Mouse (Mus musculus) myocyte (in vitro differentiated cells): ENCODE data around the gene Slc16a10. TPM values are rescaled to one million over a fixed set of nuclear protein-coding genes. Genes with fewer than 3 reads are reported as not detected.

Source experiments
- H3K27me3 ChIP-seq: one replicate; pipeline ENCODE4 v1.6.1; 2011; ENCODE audit not compliant: control insufficient read depth, insufficient read depth, insufficient read length
- H3K36me3 ChIP-seq: one replicate; pipeline ENCODE4 v1.6.1; 2011; ENCODE audit not compliant: control insufficient read depth, insufficient read depth
- H3K4me2 ChIP-seq: one replicate; pipeline ENCODE4 v1.6.1; 2011; ENCODE audit warnings: low read depth, control low read depth
- H3K4me3 ChIP-seq: one replicate; pipeline ENCODE4 v1.5.1; 2011; ENCODE audit warnings: mild to moderate bottlenecking, control low read depth, moderate library complexity
- H3K79me2 ChIP-seq: one replicate; pipeline ENCODE4 v1.6.1; 2011; ENCODE audit not compliant: control insufficient read depth, insufficient read depth
- H3ac ChIP-seq: one replicate; pipeline ENCODE4 v1.6.1; 2011; ENCODE audit not compliant: control insufficient read depth, insufficient read length
- CEBPB ChIP-seq: IDR thresholded peaks from 2 replicates; pipeline ENCODE4 v1.6.1; 2011; ENCODE audit warnings: mild to moderate bottlenecking, moderate library complexity; ENCODE audit not compliant: poor library complexity, insufficient read depth, severe bottlenecking
- MAX ChIP-seq: IDR thresholded peaks from one replicate; pipeline ENCODE4 v1.6.1; 2011; ENCODE audit warnings: low read depth, mild to moderate bottlenecking, control low read depth
- MYOD1 ChIP-seq, 3 experiments: IDR thresholded peaks; one replicate each; pipeline ENCODE4 v1.6.1; 2011; ENCODE audit warnings: control low read depth in 2 of 3, low read depth in 2 of 3, mild to moderate bottlenecking in 2 of 3, moderate library complexity in 1 of 3; ENCODE audit not compliant: insufficient read length in 2 of 3, control insufficient read depth in 1 of 3
- MYOG ChIP-seq, 3 experiments: IDR thresholded peaks; one replicate each; pipeline ENCODE4 v1.6.1; 2011; ENCODE audit warnings: control low read depth in 2 of 3, low read depth in 2 of 3, mild to moderate bottlenecking in 2 of 3; ENCODE audit not compliant: insufficient read length in 2 of 3, control insufficient read depth in 1 of 3, insufficient read depth in 1 of 3
- POLR2A ChIP-seq: IDR thresholded peaks from one replicate; pipeline ENCODE4 v1.6.1; 2011; ENCODE audit warnings: low read depth, mild to moderate bottlenecking, control low read depth, moderate library complexity; ENCODE audit not compliant: insufficient read length
- POLR2AphosphoS2 ChIP-seq: IDR thresholded peaks from one replicate; pipeline ENCODE4 v1.6.1; 2011; ENCODE audit warnings: low read depth, control low read depth; ENCODE audit not compliant: insufficient read length
- REST ChIP-seq: IDR thresholded peaks from one replicate; pipeline ENCODE4 v1.6.1; 2011; ENCODE audit warnings: mild to moderate bottlenecking, control low read depth, moderate library complexity; ENCODE audit not compliant: insufficient read depth, insufficient read length
- SRF ChIP-seq: IDR thresholded peaks from one replicate; pipeline ENCODE4 v1.6.1; 2011; ENCODE audit warnings: low read depth; ENCODE audit not compliant: control insufficient read depth, insufficient read length
- TCF12 ChIP-seq: IDR thresholded peaks from one replicate; pipeline ENCODE4 v1.6.1; 2011; ENCODE audit warnings: mild to moderate bottlenecking, control low read depth; ENCODE audit not compliant: poor library complexity, insufficient read depth, severe bottlenecking
- TCF3 ChIP-seq: IDR thresholded peaks from one replicate; pipeline ENCODE4 v1.6.1; 2011; ENCODE audit warnings: low read depth, control low read depth; ENCODE audit not compliant: insufficient read length
- USF1 ChIP-seq: IDR thresholded peaks from one replicate; pipeline ENCODE4 v1.6.1; 2011; ENCODE audit warnings: low read depth, mild to moderate bottlenecking, control low read depth, moderate library complexity
- polyA plus RNA-seq: library from polyadenylated mRNA; unstranded; fragments of >200 nt; fragmentation: generic; extraction: Trizol; gene quantifications from one replicate; pipeline ENCODE4 v1.2.1, GENCODE M21; 2012; ENCODE audit warnings: missing spikeins

Slc16a10 gene
- polyA plus RNA-seq, 1 experiment, result 3.5 TPM

DNA sequence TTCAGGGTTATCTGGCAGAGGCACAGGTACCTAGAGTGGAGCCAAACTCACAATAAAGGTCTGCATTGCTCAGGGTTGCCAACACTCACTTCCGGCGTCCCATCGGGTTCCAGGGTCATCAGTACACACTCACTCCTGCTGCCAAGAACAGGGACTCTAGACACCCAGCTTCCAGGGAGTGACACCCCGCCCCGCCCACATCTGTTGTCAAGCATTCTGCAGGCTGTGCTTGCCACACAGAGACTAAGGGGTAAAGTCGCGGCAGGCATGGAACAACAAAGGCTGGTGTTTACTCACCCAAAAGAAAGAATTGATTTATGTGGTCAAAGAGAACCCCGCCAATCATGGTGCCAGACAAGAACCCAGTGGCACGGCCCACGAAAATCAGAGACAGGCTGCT, 135.1 kb downstream of the Slc16a10 start:
- H3K79me2 ChIP-seq, result no peaks in the 10 kb centered on the region
- no peak overlapping the region for H3ac ChIP-seq
- peaks cover 6% of the 10 kb centered on the region for H3K27me3 ChIP-seq
- TF ChIP-seq CEBPB, result no peak
- TF ChIP-seq MYOD1 (IDR thresholded peaks at IDR 0.05; ENCODE audit: control insufficient read depth in 1 of 3, insufficient read length in 2 of 3, low read depth in 2 of 3), result no peak
- TF ChIP-seq REST, result no peak
- TF ChIP-seq USF1, result no peak
- TF ChIP-seq SRF, result no peak
- TF ChIP-seq MAX, result no peak
- no peak for TF ChIP-seq POLR2AphosphoS2
- no peak for TF ChIP-seq POLR2A
- no peak for TF ChIP-seq TCF3
- H3K4me2 ChIP-seq, result no peak overlapping the region
- H3K36me3 ChIP-seq, result no peaks in the 10 kb centered on the region
- no peak overlapping the region for H3K4me3 ChIP-seq

DNA sequence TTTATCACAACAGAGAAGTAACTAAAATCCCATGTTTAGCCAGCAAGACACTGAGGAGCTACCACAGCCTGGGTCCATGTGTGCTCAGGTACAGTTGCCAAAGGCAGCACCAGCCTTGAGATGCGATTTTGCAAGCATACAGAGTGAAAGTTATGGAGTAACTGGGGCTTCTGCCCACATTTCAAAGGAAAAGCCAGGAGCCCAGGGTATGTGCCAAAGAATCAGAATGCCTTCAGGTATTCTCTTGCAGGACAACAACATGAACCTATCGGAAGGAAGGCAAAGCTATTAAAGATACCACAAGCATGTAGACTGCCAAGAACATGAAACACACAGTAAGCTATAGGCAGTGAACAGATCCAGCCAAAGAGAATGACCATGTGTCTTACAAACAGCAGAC, 141.3 kb downstream of the Slc16a10 start:
- no peak for TF ChIP-seq POLR2AphosphoS2
- TF ChIP-seq TCF3, result no peak
- no peak for TF ChIP-seq MYOD1 (IDR thresholded peaks at IDR 0.05; ENCODE audit: control insufficient read depth in 1 of 3, insufficient read length in 2 of 3, low read depth in 2 of 3)
- TF ChIP-seq REST, result no peak
- no peak for TF ChIP-seq MAX
- TF ChIP-seq MYOG (IDR thresholded peaks at IDR 0.05; ENCODE audit: control insufficient read depth in 1 of 3, insufficient read depth in 1 of 3, insufficient read length in 2 of 3, low read depth in 2 of 3), result no peak
- Histone ChIP-seq H3K4me2 (no peak overlapping the region), H3K27me3 (no peaks in the 10 kb centered on the region), H3K79me2 (no peaks in the 10 kb centered on the region), H3K4me3 (no peak overlapping the region), H3ac (no peak overlapping the region), H3K36me3 (no peaks in the 10 kb centered on the region)

DNA sequence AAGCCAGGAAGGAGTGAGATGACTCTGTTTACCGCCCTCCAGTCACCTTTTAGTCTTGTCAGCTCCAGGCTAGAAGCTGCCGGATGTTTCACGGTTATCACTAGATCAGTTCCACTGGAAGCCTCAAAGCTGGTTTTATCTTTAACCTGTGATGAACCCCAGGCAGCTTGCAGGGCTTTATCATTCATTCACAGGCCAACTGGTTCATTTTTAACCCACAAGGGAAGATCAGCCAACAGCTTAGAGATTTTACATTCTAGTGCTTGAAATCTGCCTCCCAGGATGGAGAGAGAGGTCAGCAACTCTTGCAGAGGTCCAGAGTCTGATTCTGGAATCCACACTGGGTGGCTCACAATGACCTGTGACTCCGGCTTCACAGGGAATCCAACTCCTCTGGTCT, 150.9 kb downstream of the Slc16a10 start:
- Histone ChIP-seq H3K79me2 (no peaks in the 10 kb centered on the region), H3K4me2 (no peak overlapping the region), H3K4me3 (no peak overlapping the region), H3ac (no peak overlapping the region), H3K27me3 (no peaks in the 10 kb centered on the region), H3K36me3 (no peaks in the 10 kb centered on the region)
- TF ChIP-seq POLR2AphosphoS2 (no peak), MAX (no peak), TCF12 (no peak), MYOD1 (IDR thresholded peaks at IDR 0.05; ENCODE audit: control insufficient read depth in 1 of 3, insufficient read length in 2 of 3, low read depth in 2 of 3) (no peak), SRF (no peak), REST (no peak), TCF3 (no peak), USF1 (no peak), CEBPB (no peak), MYOG (IDR thresholded peaks at IDR 0.05; ENCODE audit: control insufficient read depth in 1 of 3, insufficient read depth in 1 of 3, insufficient read length in 2 of 3, low read depth in 2 of 3) (no peak)

DNA sequence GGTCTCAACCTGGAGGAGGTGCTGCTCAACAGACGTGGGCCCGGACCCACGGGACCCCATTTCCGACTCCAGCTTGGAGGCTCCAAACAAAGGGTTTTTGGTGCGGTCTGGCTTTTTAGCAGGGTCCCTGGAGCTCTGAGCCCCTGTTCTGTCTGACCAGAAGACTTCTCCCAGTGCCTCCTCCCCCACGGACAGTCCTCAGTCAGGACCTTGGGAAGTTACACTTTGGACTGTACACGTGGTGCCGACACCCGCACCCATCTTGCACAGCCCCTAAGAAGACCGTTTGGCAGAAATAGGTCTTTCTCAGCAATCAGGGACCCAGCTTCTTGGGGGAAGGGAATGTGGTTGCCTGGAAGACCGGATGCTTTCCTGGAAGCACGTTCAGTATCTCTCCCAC, 155.6 kb downstream of the Slc16a10 start, which contains the start of gene Mfsd4b5:
TSS of gene Mfsd4b5 (minus strand) at position 181 of the 400 bp plus-strand sequence.
- H3K79me2 ChIP-seq, result no peaks in the 10 kb centered on the region
- TF ChIP-seq MYOD1 (IDR thresholded peaks at IDR 0.05; ENCODE audit: control insufficient read depth in 1 of 3, insufficient read length in 2 of 3, low read depth in 2 of 3), result no peak
- no peak for TF ChIP-seq SRF
- no peak for TF ChIP-seq POLR2AphosphoS2
- TF ChIP-seq REST, result no peak
- TF ChIP-seq CEBPB, result no peak
- no peak within 1 kb of the TSS for H3K4me2 ChIP-seq
- H3ac ChIP-seq, result no peak within 1 kb of the TSS
- H3K4me3 ChIP-seq, result no peak within 1 kb of the TSS
- H3K36me3 ChIP-seq, result no peaks in the 10 kb centered on the region
- no peaks in the 10 kb centered on the region for H3K27me3 ChIP-seq

Other genes starting within 250 kb of the Slc16a10 start
- gene Mfsd4b4, start 243.0 kb downstream of the Slc16a10 start, polyA plus RNA-seq, result 1.1 TPM
- gene Mfsd4b2, start 215.3 kb downstream of the Slc16a10 start, polyA plus RNA-seq, result not detected
- gene Mfsd4b3, start 182.1 kb downstream of the Slc16a10 start, polyA plus RNA-seq, result 0.64 TPM
- 0.04 TPM for gene Mfsd4b5, start 155.6 kb downstream of the Slc16a10 start, polyA plus RNA-seq
- 0.11 TPM for gene Mfsd4b1, start 117.0 kb downstream of the Slc16a10 start, polyA plus RNA-seq
- gene Rpf2, start 104.8 kb upstream of the Slc16a10 start, polyA plus RNA-seq, result 22.3 TPM
- 24.5 TPM for gene Gtf3c6, start 115.8 kb upstream of the Slc16a10 start, polyA plus RNA-seq
- 34.0 TPM for gene Amd1, start 159.9 kb upstream of the Slc16a10 start, polyA plus RNA-seq
- 5.3 TPM for gene Cdk19, start 197.3 kb upstream of the Slc16a10 start, polyA plus RNA-seq